Mouse (Mus musculus) bone marrow, adult 2 months (tissue): ENCODE measurements around the gene 1700016H13Rik.

Experiments
- CTCF ChIP-seq: fragments of 200-500 bp; IDR thresholded peaks from 2 replicates; pipeline ENCODE4 v1.5.1; 2011; ENCODE audit warnings: low read length, control low read depth; ENCODE audit not compliant: control insufficient read depth, insufficient read depth
- POLR2A ChIP-seq: fragments of 200-500 bp; IDR thresholded peaks from 2 replicates; pipeline ENCODE4 v1.6.1; 2011; ENCODE audit warnings: low read depth, mild to moderate bottlenecking, control low read depth, low read length, borderline replicate concordance; ENCODE audit not compliant: control insufficient read depth

DNA sequence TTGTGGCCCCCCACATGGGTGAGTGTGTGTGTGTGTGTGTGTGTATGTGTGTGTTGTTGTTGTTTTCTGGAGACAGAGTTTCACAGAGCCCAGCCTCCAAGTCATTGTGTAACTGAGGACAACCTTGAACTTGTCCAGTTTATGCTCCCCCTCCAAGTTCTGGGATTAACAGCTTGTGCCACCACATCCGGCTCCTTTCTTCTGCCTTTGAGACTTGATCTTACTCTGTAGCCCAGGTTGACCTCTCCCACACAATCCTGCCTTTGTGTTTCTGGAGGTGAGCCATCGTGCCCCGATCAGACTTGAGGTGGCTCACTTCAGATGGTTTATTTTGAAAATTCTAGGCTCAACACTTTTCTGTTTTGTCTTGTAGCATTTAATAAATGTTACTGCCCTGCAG, 26.0 kb upstream of the 1700016H13Rik start:
- TF ChIP-seq POLR2A (no peak), CTCF (no peak)
